Mouse (Mus musculus) brain, embryonic 14.5 days (tissue): ENCODE data around the gene Chst8.

Experiments
- CTCF ChIP-seq: fragments of 200-500 bp; IDR thresholded peaks from 2 replicates; pipeline ENCODE4 v1.5.1; 2012; ENCODE audit warnings: inconsistent platforms, mild to moderate bottlenecking, moderate library complexity, borderline replicate concordance; ENCODE audit not compliant: insufficient read depth, insufficient read length; ENCODE audit errors: extremely low read depth
- POLR2A ChIP-seq: fragments of 200-500 bp; IDR thresholded peaks from 2 replicates; pipeline ENCODE4 v1.6.1; 2012; ENCODE audit warnings: mild to moderate bottlenecking, inconsistent platforms, borderline replicate concordance; ENCODE audit not compliant: poor library complexity, insufficient read depth, insufficient read length, severe bottlenecking; ENCODE audit errors: extremely low read depth

DNA sequence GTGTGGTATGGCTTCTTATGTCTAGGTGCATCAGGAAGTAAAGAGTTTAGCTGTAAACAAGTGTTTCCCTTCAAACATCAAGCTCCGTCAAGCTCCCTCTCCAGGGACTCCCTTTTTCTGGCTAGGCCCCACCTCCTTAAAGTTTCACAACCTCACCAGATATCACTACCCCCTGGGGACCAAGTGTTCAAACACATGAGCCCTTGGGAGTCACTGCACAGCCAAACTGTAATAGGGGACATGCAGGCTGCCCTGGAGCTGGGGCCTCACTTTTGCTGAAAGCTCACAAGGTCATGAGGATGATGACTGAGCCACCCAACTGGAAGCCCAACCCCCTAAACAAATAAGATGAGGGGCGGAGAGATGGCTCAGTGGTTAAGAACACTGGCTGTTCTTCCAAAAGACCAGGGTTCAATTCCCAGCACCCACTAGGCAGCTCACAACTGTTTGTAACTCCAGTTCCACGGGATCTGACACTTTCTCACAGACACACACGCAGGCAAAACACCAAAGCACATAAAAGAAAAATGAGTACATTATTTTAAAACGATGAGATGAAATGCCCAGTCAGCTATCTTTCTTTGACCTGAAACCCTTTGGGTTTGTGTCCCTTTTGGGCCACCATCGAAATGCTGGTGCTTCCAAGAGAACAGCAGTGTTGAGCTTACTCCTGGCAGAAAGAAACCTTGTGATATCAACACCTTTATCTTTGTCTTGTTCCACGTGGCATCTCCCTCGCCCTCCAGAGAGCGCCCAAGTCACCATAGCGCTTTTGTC is 179.4 kb downstream of the Chst8 start:
- TF ChIP-seq CTCF = no peak
- TF ChIP-seq POLR2A = no peak
